Mouse (Mus musculus) embryonic fibroblast, embryonic 13.5 days (primary cell): ENCODE measurements at regions not wholly inside any gene's neighbourhood (a gene's known extent, or its start where the extent isn't known, plus 50 kb on each side); places are given as distances from the start of the nearest gene placed in this dataset.

Experiments used
- H3K27ac ChIP-seq: 2 replicates; pipeline ENCODE4 v1.5.1; 2012; ENCODE audit warnings: low read length, control low read depth, inconsistent platforms; ENCODE audit not compliant: insufficient read depth
- H3K4me1 ChIP-seq: 2 replicates; pipeline ENCODE4 v1.6.1; 2011; ENCODE audit warnings: low read length; ENCODE audit not compliant: control insufficient read depth, insufficient read depth
- H3K4me3 ChIP-seq: 2 replicates; pipeline ENCODE4 v1.5.1; 2011; ENCODE audit warnings: mild to moderate bottlenecking, control low read depth, low read length; ENCODE audit not compliant: insufficient read depth
- CTCF ChIP-seq: IDR thresholded peaks from 2 replicates; pipeline ENCODE4 v1.5.1; 2011; ENCODE audit warnings: mild to moderate bottlenecking, control low read depth, low read length, moderate library complexity, borderline replicate concordance; ENCODE audit not compliant: insufficient read depth
- POLR2A ChIP-seq: IDR thresholded peaks from 2 replicates; pipeline ENCODE4 v1.6.1; 2011; ENCODE audit warnings: low read depth, mild to moderate bottlenecking, control low read depth, low read length, moderate library complexity

DNA sequence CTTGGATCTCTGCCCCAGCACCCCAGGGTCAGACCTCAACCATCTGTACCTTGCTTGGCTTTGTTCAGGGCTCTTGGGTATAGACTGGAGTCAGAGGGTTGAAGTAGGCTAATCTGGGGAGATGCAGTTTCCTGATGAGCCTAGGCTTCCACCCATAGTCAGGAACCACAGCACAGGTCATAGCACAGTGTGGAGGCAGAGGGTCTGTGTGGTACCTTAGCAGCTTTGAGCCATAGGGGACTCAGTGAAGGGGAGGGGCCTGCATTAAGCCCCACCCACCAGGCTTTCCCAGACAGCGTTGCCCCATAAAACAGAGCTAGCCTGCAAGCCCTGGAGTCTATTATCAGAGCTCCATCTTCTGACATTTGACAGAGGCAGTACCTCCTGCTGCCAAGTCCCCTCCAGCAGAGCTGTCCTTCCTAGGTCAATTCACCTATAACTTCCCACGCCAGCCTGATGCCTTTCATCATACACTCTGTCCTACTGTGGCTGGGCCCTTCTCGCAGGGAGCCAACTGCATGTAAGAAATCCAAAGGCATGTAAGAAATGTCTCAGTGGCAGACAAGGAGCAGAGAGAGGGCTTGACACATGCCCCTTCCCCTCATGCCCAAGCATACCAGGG, 54.5 kb upstream of the A530016L24Rik start:
- 0 out of 2 replicates have a peak, but pooled peaks cover 3% of the 10 kb centered on the region for H3K4me1 ChIP-seq
- TF ChIP-seq CTCF (no peak), POLR2A (no peak)
- H3K27ac ChIP-seq: no peak overlapping the region
- H3K4me3 ChIP-seq: no peak overlapping the region

DNA sequence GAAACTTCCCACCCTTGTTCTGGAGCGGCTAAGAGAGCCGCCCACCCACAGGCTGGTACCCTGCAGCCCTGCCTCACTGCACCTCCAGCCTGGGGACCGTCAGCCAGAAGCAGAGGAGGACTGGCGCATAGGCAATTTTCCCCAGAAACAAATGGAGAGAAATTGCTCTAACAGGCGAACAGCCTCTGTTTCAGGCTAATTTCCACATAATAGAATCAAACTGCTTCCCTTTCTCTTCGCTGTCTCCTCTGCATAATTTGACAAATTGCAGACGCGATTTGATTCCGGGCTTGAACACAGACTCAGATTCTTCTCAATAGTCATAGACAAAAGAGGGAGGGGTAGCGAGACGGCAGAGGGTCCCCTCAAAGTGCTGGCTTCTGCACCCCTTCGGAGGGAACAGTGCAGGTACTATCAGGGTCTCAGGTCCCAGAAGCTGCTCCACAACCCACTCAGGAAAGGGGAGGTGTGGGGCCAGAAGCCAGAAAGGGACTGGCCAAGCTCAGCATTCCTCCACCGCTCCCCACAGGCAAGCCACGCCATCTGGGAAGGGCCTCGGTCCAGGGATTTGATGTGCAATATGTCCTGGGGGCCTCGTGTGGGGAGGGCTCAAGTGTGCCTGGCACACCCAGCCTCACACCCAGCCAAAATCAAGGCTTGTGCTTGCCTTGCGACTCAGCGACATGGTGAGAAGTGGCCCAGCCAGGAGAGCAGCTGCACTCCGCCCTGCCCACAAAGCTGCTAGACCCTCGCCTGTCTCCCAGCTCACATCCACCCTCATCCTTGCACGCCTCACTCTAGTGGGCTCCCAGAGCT, 53.7 kb upstream of the A530016L24Rik start:
- Histone ChIP-seq H3K27ac (no peak overlapping the region), H3K4me3 (no peak overlapping the region), H3K4me1 (0 out of 2 replicates have a peak, but pooled peaks cover 3% of the 10 kb centered on the region)
- TF ChIP-seq POLR2A (no peak), CTCF (no peak)

DNA sequence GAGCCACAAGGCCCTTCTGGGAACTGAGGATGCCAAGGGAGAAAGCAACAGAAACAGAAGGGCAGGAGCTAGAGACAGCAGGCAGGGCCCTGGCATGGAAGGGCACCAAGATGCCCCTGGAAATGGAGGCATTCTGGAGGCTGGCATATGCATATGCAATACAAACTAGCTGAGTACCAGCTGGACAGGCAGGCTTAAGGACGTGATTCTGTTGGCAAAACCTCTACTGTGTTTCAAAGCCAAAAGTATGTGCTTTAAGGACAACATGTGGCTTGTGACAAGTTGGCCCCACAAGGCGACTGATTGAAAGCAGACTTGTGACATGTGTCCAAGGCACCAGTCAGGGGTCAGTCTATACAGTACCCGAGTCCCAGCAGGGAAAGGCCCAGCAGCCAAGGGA, 52.2 kb upstream of the A530016L24Rik start:
- H3K27ac ChIP-seq: no peak overlapping the region
- no peak overlapping the region for H3K4me3 ChIP-seq
- TF ChIP-seq CTCF: no peak
- no peak for TF ChIP-seq POLR2A
- H3K4me1 ChIP-seq: 0 out of 2 replicates have a peak, but pooled peaks cover under 1% of the 10 kb centered on the region

DNA sequence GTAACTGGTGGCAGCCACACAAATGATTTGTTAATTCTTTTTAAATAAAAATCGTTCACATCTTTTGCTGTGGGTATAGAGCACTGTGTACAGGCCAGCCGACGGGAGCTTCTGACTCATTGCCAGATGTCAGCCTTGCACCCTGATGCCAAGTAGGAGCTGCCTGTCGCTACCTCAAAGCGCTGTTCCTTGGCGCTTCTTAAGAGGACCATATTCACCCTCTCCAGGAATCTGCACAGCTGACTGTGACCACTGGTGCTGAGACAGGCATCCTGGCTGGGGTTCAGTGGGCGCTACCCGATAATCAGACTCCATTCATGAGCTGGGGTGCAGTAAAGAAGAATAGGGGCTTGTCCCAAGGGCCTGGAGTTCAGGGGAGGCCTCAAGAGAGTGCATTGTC, 51.0 kb upstream of the A530016L24Rik start:
- H3K4me1 ChIP-seq: no peaks in the 10 kb centered on the region
- no peak for TF ChIP-seq POLR2A
- no peak for TF ChIP-seq CTCF
- no peak overlapping the region for H3K27ac ChIP-seq
- no peak overlapping the region for H3K4me3 ChIP-seq
